Mouse (Mus musculus): ENCODE data around the gene Cct5.

Gene Cct5

DNA sequence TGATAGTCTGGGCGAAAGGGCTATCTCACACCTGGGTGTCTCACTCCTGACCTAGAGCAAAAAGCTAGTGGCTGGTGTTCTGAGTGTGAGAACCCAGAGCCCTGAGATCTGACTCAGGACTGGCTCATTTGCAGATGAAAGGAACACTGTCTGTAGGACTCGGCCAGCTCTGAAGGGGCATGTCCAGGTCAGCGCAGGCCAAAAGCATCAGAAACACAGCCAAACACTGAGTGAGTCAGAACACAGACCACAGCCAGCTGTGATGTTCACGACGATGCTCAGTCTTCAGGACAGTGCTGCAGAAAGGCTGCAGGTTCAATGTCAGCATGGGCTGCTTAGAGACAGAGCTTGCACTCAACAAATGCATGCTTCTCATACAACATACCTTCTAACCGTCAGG lies 40.2 kb downstream of the Cct5 start:
- no peak for TF ChIP-seq GATA4 (IDR thresholded peaks at IDR 0.05; ENCODE audit: insufficient replicate concordance, low read length)

DNA sequence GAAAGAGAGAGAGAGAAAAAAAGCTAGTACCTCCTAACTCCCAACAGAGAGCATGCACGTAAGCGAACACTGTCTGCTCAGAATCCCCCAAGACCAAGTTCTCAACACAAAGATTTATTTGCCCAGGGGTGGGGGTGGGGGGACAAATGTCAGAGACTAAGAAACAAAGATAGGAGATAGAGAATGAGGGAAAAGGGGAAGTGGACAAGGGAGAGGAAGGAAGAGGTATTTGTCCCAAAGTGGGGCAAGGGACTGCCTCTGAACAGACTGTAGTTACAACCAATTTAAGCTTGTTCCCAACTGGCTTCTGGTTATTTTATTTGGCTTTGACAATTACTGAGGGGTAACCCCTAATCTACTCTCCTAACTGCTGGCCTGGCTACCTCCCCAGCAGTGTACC lies 46.7 kb downstream of the Cct5 start:
- TF ChIP-seq GATA4 (IDR thresholded peaks at IDR 0.05; ENCODE audit: insufficient replicate concordance, low read length), result no peak

DNA sequence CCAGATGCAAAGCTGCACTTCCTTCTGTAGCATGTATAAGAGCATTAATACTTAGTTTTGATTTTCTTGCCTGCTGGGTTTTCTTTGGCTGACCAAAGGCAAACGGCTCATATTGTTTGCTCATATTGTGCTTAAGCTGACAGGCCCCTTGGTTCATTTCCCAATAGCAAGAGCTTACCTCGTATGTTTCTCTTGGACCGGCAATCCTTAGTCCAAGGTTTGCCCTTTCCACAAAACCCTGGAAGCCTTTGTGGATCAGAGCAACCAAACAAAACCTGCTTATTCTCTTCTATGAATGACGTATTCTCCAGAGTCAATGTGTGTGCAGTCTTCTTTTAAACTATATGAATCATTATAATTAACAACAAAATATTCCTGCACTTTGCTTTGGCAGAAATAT lies 51.2 kb downstream of the Cct5 start:
- TF ChIP-seq GATA4 (IDR thresholded peaks at IDR 0.05; ENCODE audit: insufficient replicate concordance, low read length), result no peak

DNA sequence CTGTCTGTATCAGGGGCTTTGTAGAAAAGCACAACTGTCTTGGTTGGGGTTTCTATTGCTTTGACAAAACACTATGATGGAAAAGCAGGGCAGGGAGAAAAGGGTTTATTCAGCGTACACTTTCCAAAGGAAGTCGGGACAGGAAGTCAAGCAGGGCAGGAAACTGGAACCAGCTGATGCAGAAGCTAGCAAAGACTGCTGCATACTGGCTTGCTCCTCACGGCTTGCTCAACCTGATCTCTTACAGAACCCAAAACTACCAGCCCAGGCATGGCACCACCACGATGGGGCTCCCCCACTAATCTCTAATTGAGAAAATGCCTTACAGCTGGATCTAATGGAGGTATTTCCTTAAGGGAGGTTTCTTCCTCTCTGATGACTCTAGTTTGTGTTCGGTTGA lies 54.2 kb downstream of the Cct5 start:
- TF ChIP-seq GATA4 (IDR thresholded peaks at IDR 0.05; ENCODE audit: insufficient replicate concordance, low read length), result no peak

DNA sequence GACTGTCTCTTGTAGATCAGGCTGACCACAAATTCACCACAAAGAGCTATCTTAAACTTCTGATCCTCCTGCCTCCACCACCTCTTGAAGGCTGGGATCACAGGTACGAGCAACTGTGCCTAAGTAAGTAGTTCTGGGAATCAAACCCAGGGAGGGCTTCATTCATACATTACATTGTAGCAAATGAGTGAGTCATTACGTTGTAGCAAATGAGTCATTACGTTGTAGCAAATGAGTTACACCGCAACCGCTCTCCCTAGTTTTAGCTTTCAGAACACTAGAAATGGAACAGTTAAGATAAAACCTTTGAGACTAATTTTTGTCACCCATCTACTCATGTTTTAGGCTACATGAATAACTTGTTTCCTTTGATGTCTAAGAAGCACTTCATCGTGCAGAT lies 55.3 kb downstream of the Cct5 start:
- TF ChIP-seq GATA4 (IDR thresholded peaks at IDR 0.05; ENCODE audit: insufficient replicate concordance, low read length), result no peak

DNA sequence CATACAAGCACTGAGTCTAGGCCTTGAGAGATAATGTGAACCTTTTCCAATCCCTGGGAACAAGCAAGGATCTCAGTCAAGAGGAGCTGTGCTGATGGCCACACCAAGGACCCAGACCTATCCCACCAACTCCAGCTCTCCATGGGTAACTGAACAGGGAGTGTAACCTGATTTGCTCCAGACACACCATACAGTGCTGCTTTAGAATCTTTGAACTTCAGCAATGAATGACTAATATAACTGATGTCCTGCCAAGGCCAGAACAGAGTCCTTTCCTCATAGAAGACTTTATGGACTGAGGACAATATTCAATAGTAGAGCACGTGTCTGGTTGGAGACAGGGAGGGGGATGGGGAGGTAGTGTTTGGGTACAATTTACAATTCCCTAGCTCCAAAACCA lies 56.5 kb downstream of the Cct5 start:
- TF ChIP-seq GATA4 (IDR thresholded peaks at IDR 0.05; ENCODE audit: insufficient replicate concordance, low read length), result no peak

DNA sequence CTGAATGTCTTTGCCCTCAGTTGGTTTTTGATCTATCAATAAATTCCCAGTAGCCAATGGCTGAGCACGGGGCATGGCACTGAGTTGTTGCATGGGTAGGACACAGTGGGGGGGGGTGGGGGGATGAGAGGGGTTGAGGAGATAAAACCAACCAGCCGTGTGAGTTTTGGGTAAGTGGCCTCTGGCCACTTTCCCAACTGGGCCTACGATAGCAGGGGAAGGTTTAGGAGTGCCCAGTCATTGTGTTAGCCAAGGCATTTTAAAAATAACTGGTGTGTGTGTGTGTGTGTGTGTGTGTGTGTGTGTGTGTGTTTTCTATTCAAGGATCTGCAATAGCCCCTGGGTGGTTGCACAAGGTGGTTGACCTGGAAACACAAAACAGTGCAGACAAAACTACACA lies 58.4 kb downstream of the Cct5 start:
- no peak for TF ChIP-seq GATA4 (IDR thresholded peaks at IDR 0.05; ENCODE audit: insufficient replicate concordance, low read length)

DNA sequence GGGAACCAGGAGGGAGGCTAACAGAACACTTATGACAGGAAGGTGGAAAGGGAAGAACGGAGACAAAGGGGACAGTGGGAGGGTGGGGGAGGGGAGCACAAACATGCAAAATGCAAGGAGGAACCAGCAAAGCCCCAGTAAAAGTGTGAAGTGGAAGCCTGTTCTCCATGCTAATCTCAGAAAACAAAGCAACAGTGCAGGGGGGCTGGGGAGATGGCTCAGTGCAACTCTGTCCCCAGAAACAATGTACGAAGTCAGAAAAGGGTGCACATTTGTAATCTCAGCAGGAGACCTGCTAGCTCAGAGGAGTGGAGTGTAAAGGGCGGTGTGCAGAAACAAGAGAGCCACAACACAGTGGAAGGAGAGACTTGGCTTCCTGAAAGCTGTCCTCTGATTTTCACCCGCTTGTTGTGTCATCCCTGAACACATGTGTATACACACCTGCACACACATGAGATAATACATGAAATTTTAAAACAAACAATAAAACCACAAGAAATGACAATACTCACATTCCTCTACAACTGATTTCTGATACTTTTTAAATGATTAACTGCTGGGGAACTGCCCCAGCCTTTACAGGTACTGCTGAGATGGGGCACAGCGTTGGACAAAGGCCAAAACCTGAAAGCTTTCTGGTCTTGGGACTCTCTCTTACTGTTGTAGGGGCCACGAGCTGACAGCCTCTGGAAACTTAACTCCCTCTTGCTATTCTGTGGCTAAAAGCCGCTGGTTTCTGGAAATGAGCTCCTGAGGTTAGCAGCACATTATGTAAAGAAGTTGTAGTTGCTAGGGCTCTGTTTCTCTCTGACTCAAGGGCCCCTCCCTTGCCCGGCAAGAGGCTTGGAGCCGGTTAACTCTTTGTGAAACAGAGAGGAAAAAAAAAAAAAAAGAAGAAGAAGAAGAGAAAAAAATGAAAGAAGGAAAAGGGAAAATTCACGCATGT lies 59.3 kb downstream of the Cct5 start:
- no peak for TF ChIP-seq GATA4 (IDR thresholded peaks at IDR 0.05; ENCODE audit: insufficient replicate concordance, low read length)
